Mouse (Mus musculus): ENCODE results near the gene Atp8a2. TPM values are rescaled to one million over a fixed set of nuclear protein-coding genes. Genes with fewer than 3 reads are reported as not detected.
"Not testable (repeated sequence)": the region's sequence is repeated elsewhere in the genome, so short reads cannot be mapped to it uniquely, and the experiment has no call there.

Atp8a2 gene
- total RNA-seq, 1 experiment from 2014 or later = 0.57 TPM

DNA sequence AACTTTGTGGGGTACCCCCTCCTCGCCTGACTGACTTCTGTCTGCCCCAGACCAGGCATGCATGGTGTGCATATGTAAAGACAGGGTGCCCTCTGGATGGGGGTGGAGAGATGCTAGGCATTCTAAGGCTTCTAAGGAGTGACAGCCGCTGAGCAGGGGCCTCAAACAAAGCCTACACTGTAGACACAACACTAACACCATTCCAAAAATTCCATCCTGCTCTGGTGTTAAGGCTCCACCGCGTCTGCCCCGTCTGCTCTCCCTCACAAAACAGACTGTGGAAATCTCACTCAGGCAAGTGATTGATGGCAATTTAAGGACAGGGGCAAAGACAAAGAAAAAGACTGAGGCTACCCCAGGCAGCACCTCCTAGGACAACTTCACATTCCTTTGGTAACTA is 247.0 kb downstream of the Atp8a2 start:
- no peak for ATAC-seq (replicated peaks; ENCODE audit: insufficient number of reproducible peaks, low FRiP score, low TSS enrichment, poor library complexity, severe bottlenecking)

GRCm38 (mm10) chr14:59942864-59943611 is 253.9 kb downstream of the Atp8a2 start:
- no peak for ATAC-seq (replicated peaks; ENCODE audit: insufficient number of reproducible peaks, low FRiP score, low TSS enrichment, poor library complexity, severe bottlenecking)

GRCm38 (mm10) chr14:59942199-59942598 is 254.8 kb downstream of the Atp8a2 start:
- ATAC-seq (replicated peaks; ENCODE audit: insufficient number of reproducible peaks, low FRiP score, low TSS enrichment, poor library complexity, severe bottlenecking) = no peak

DNA sequence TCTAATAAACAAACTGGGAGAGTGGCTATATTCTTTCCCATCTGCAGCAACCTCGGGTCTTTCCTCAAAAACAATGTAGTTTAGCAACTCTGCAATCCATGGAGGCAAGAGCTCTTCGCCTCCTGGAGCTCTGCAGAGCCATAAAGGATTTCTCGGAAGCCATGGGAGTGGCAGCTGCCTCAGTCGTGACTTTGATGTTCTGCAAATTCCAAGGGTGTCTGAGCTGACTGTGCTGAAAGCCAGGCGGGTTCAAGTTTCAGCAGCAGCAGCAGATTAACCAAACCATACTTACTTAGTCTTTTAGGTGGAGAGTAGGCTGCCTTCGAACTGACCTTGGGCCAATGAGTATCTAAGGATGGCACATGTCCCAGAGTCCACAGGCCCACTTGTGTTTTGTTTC is 264.6 kb downstream of the Atp8a2 start:
- no peak for ATAC-seq (replicated peaks; ENCODE audit: insufficient number of reproducible peaks, low FRiP score, low TSS enrichment, poor library complexity, severe bottlenecking)

- ATAC-seq (replicated peaks; ENCODE audit: insufficient number of reproducible peaks, low FRiP score, low TSS enrichment, poor library complexity, severe bottlenecking) = no peak
These were observed 265.4 kb downstream of the Atp8a2 start for GRCm38 (mm10) chr14:59931412-59932058.

DNA sequence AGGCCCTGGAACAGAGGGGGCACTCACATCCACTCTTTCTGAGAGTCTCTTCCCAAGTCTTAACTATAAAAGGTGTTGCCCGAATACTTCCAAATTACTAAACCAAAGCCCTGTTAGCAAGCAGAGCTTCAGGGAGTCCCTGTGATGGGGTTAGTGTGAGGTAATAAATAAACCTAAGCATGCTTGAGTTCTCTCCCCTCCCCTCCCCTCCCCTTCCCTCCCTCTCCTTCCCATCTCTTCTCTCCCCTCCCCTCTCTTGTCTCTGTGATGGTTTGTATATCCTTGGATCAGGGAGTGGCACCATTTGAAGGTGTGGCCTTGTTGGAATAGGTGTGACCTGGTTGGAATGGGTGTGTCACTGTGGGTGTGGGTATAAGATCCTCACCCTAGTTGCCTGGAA is 267.8 kb downstream of the Atp8a2 start:
- not testable (repeated sequence) for ATAC-seq (replicated peaks; ENCODE audit: insufficient number of reproducible peaks, low FRiP score, low TSS enrichment, poor library complexity, severe bottlenecking)

DNA sequence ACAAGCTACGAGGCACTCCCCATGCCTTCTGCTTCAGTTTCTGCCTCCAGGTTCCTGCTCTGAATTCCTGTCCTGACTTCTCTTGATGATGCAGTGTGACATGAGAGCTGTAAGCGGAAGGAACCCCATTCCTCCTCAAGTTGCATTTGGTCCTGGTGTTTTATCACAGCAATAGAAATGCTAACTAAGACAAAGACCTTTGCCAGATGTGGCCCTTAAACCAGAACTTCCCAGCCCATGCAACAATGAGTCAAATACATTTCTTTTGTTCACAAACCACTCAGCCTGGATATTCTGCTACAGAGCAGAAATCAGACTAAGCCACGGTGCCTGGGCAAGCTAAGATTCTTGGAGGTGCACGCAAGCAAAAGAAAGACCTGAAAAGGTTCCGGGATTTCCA is 268.2 kb downstream of the Atp8a2 start:
- no peak for ATAC-seq (replicated peaks; ENCODE audit: insufficient number of reproducible peaks, low FRiP score, low TSS enrichment, poor library complexity, severe bottlenecking)

- no peak for ATAC-seq (replicated peaks; ENCODE audit: insufficient number of reproducible peaks, low FRiP score, low TSS enrichment, poor library complexity, severe bottlenecking)
These were observed 269.2 kb downstream of the Atp8a2 start for GRCm38 (mm10) chr14:59927804-59928203.

DNA sequence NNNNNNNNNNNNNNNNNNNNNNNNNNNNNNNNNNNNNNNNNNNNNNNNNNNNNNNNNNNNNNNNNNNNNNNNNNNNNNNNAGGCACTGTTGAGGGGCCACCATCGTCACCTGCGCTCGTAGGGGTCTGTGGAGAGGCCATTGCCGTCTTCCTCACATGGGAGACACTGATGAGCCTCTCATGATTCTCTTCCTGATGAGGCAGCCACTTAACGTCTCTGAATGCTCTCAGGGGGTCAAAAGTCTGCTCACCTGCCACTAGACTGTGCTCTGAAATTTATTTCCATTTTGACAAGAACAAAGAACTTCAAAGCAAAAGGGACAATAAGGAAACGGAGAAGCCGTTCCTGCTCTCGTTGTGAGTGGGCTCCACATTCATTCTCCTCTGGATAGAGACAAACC is 277.1 kb downstream of the Atp8a2 start:
- no peak for ATAC-seq (replicated peaks; ENCODE audit: insufficient number of reproducible peaks, low FRiP score, low TSS enrichment, poor library complexity, severe bottlenecking)

DNA sequence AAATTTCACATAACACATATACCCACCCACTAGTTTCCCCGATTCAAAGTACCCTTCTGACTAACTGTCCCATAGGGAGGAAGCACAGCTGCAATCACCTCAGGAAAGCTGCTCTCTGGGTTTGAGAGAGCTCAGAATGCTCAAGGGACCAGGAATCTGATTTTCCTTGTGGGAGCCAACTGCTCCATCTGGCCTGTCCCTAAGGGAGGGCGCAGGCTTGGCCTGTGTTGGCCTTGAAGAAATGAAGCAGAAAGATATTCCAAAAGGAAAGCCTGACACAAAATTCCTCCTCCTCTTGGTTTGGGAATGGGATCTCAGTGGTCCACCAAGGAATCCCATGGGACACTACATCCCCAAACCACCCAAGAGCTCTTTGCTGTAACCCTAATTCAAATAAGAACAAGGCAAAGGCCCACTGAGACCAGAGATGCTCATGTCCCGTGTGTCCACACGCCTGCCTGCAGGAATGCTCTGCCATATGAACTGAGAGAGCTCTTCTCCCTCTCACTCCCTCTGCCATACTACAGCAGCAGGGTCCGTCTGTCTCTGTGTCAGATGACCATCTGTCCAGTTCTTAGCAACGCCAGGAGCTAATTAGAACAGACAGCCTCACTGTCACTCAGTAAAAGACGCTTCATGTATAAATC is 293.4 kb downstream of the Atp8a2 start:
- no peak for ATAC-seq (replicated peaks; ENCODE audit: insufficient number of reproducible peaks, low FRiP score, low TSS enrichment, poor library complexity, severe bottlenecking)

DNA sequence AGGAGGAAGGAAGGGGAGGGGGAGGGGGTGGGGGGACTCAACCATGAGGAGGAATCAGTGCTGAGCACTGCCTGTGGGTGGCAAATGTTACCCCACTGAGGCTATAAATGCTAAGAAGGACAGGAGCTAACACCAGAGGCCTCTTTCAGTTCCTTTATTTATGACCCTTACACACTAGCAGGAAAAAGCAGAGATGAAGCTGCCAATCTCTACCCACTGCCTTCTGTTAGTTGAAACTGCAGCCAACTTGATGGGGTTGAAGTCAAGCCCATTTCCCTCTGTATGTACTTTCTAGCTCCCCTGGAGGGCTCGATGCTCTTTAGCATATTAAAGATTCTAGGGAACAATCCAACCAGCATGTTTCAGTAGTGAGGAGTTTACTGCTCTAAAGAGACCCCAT is 303.0 kb downstream of the Atp8a2 start:
- no peak for ATAC-seq (replicated peaks; ENCODE audit: insufficient number of reproducible peaks, low FRiP score, low TSS enrichment, poor library complexity, severe bottlenecking)

GRCm38 (mm10) chr14:59892084-59892483 is 304.9 kb downstream of the Atp8a2 start:
- ATAC-seq (replicated peaks; ENCODE audit: insufficient number of reproducible peaks, low FRiP score, low TSS enrichment, poor library complexity, severe bottlenecking) = no peak

DNA sequence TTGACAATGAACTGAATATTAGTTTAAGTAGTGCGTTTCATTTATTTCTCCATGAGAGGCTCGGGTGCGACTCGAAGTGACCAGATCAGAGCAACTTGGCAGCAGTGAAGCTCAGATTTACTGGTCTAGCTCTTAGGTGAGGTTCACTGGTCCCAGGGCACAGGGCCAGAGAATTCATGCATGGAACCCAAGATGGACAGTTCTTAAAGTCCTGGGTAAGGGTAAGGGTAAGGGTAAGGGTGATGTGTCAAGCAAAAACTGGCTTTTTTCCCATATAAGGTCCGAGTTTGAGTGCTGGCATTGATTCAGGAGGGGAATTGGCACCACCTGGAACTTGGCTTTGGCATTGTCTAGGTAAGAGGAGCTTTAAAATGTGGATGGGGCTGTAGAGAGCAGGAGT is 305.5 kb downstream of the Atp8a2 start:
- no peak for ATAC-seq (replicated peaks; ENCODE audit: insufficient number of reproducible peaks, low FRiP score, low TSS enrichment, poor library complexity, severe bottlenecking)

GRCm38 (mm10) chr14:59890818-59891217 is 306.2 kb downstream of the Atp8a2 start:
- ATAC-seq (replicated peaks; ENCODE audit: insufficient number of reproducible peaks, low FRiP score, low TSS enrichment, poor library complexity, severe bottlenecking) = no peak

DNA sequence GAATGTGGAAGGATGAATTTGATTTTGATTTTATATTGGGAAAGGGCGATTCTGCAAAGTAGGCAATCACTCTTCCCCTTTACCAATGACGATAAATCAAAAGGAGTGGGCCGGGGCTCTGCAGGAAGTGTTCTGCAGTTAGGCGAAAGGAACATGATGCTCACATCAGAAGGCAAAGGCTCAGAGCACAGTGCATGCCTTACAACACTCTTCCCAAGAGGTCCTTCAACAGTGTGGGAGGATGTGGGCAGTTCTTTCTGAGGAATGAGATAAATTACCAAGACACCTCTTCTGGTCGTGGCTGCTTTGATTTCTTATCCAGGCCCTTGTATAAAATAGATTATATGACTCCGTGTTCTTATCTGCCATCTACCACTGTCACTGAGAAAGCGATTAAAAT is 306.9 kb downstream of the Atp8a2 start:
- no peak for ATAC-seq (replicated peaks; ENCODE audit: insufficient number of reproducible peaks, low FRiP score, low TSS enrichment, poor library complexity, severe bottlenecking)

GRCm38 (mm10) chr14:59888446-59888845 is 308.5 kb downstream of the Atp8a2 start:
- ATAC-seq (replicated peaks; ENCODE audit: insufficient number of reproducible peaks, low FRiP score, low TSS enrichment, poor library complexity, severe bottlenecking) = no peak

GRCm38 (mm10) chr14:59888046-59888445 is 308.9 kb downstream of the Atp8a2 start:
- ATAC-seq (replicated peaks; ENCODE audit: insufficient number of reproducible peaks, low FRiP score, low TSS enrichment, poor library complexity, severe bottlenecking) = no peak

- ATAC-seq (replicated peaks; ENCODE audit: insufficient number of reproducible peaks, low FRiP score, low TSS enrichment, poor library complexity, severe bottlenecking) = no peak
These were observed 309.7 kb downstream of the Atp8a2 start for GRCm38 (mm10) chr14:59887061-59887861.

DNA sequence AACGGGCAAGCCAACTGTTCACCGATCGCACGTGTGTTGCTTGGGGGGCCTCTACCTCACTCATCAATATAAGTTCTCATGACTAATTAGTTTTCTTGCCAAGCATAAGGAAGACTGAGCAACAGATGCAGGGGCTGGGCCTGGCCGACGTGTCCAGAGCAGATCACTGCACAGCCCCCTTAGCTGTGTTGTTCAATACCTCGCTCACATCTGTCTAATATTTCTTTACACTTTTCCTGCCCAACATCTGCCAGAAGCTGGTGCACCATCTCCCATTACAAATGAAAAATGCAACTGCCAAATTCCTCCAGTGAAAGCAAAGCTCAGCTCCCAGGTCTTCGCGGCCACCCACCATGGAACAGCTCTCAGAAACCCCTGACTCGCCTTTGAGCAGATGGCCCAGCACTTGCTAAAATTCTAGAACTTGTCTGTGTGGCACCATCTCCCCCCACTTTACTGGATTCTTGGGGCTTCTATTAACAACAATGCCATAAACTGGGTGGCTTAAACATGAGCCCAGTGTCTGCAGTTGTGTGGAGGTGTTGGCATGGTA is 313.4 kb downstream of the Atp8a2 start:
- no peak for ATAC-seq (replicated peaks; ENCODE audit: insufficient number of reproducible peaks, low FRiP score, low TSS enrichment, poor library complexity, severe bottlenecking)
